Comparison of ENCODE assay signal across 12 mouse cellular contexts in genomic region chr15:50361334-50361733, GRCm38 (mm10).
DNase-seq lines count a peak whose midpoint lies in the region; ATAC-seq and TF ChIP-seq lines count a peak whose summit lies in the region.
"Had no signal": no experiment of that assay in that cellular context is flagged by ENCODE, and none has a peak within 500 bp of the region (broad histone marks: within the 10 kb centered on the region; RNA-seq: fewer than 3 reads in every experiment).

No protein-coding gene starts in this region.

- H3K4me2 ChIP-seq in heart, embryonic 16.5 days (ENCODE audit: low read depth, low read length), result peak overlapping the region; percentile 38
- H3K4me2 ChIP-seq in liver, embryonic 12.5 days, result peak overlapping the region; percentile 48
- H3K4me2 ChIP-seq: forebrain, embryonic 13.5 days; hindbrain, embryonic 14.5 days had no signal

- H3K27ac ChIP-seq in heart, embryonic 16.5 days (ENCODE audit: low read length), result no peak overlapping the region
- H3K27ac ChIP-seq in liver, embryonic 12.5 days, result 0 out of 2 replicates have a peak overlapping the region, but pooled peaks have one; percentile 16
- no peak overlapping the region for H3K27ac ChIP-seq in small intestine, adult 2 months (ENCODE audit: insufficient read depth, low read depth, low read length)
- H3K27ac ChIP-seq: forebrain, embryonic 13.5 days; hindbrain, embryonic 14.5 days had no signal

- no peaks in the 10 kb centered on the region for H3K9me3 ChIP-seq in heart, embryonic 16.5 days (replicated peaks; ENCODE audit: control insufficient read depth, low read length)
- H3K9me3 ChIP-seq in liver, embryonic 12.5 days (replicated peaks), result no peaks in the 10 kb centered on the region
- H3K9me3 ChIP-seq: forebrain, embryonic 13.5 days had no signal

- H3K36me3 ChIP-seq in heart, embryonic 16.5 days (ENCODE audit: control insufficient read depth, insufficient read depth), result no peaks in the 10 kb centered on the region
- no peaks in the 10 kb centered on the region for H3K36me3 ChIP-seq in liver, embryonic 12.5 days
- H3K36me3 ChIP-seq in small intestine, adult 2 months (ENCODE audit: control insufficient read depth, insufficient read depth, low read length), result no peaks in the 10 kb centered on the region

- no peak for TF ChIP-seq POLR2A in small intestine, adult 2 months (IDR thresholded peaks at IDR 0.05; ENCODE audit: low read depth, low read length)

- WGBS in heart, embryonic 16.5 days, result 63% methylated on average over 8 of the region's 8 CpGs
- WGBS in liver, embryonic 12.5 days (ENCODE audit: insufficient replicate concordance), result 43% methylated on average over 8 of the region's 8 CpGs
- 67% methylated on average over 8 of the region's 8 CpGs for WGBS in small intestine, adult 2 months

- no peaks in the 10 kb centered on the region for H3K4me1 ChIP-seq in heart, embryonic 16.5 days (ENCODE audit: control insufficient read depth, insufficient read depth, low read length)
- H3K4me1 ChIP-seq in liver, embryonic 12.5 days, result peaks cover 5% of the 10 kb centered on the region; the same call in 1 of the 2 replicates
- no peaks in the 10 kb centered on the region for H3K4me1 ChIP-seq in small intestine, adult 2 months (ENCODE audit: control insufficient read depth, insufficient read depth, insufficient read length, low read length)
- H3K4me1 ChIP-seq: forebrain, embryonic 13.5 days had no signal

- H3K9ac ChIP-seq in heart, embryonic 16.5 days (ENCODE audit: low read length), result no peak overlapping the region
- H3K9ac ChIP-seq in liver, embryonic 12.5 days, result no peak overlapping the region
- H3K9ac ChIP-seq: forebrain, embryonic 13.5 days; hindbrain, embryonic 14.5 days had no signal

- 0 out of 2 replicates have a peak, but pooled peaks have one; percentile 14 for ATAC-seq in heart, embryonic 16.5 days (replicated peaks; ENCODE audit: extremely low read depth, insufficient read depth, low FRiP score)
- ATAC-seq in liver, embryonic 12.5 days, result no peak; the same call in 1 of the 2 replicates
- ATAC-seq: Patski had no signal

- DNase-seq in heart, postnatal 4 days, result no peak
- DNase-seq in T-cell, adult 2 months (ENCODE audit: low spot score), result peak; percentile 14
- no peak for DNase-seq in embryo, embryonic 10.5 days (ENCODE audit: low spot score)
- DNase-seq in gastrocnemius, postnatal 4 days (ENCODE audit: low spot score in 2 of 2), result no peak
- DNase-seq in adipocyte (ENCODE audit: low spot score), result no peak
- DNase-seq: right cerebral cortex, postnatal 14 days had no signal

- no peak overlapping the region for H3K4me3 ChIP-seq in heart, embryonic 16.5 days (ENCODE audit: low read length)
- H3K4me3 ChIP-seq in liver, embryonic 12.5 days, result 0 out of 2 replicates have a peak overlapping the region, but pooled peaks have one; percentile 5
- peak overlapping the region; percentile 6; the same call in 1 of the 2 replicates for H3K4me3 ChIP-seq in small intestine, adult 2 months (ENCODE audit: low read depth, low read length)
- H3K4me3 ChIP-seq: forebrain, embryonic 13.5 days had no signal

- H3K27me3 ChIP-seq in heart, embryonic 16.5 days (ENCODE audit: control insufficient read depth, insufficient read depth, low read length), result no peaks in the 10 kb centered on the region
- H3K27me3 ChIP-seq in liver, embryonic 12.5 days (replicated peaks), result no peaks in the 10 kb centered on the region
- no peaks in the 10 kb centered on the region for H3K27me3 ChIP-seq in small intestine, adult 2 months (ENCODE audit: control insufficient read depth, insufficient read depth, low read length)
- H3K27me3 ChIP-seq: forebrain, embryonic 13.5 days; Patski had no signal

- TF ChIP-seq CTCF in small intestine, adult 2 months (IDR thresholded peaks at IDR 0.05; ENCODE audit: extremely low read depth, insufficient read length, insufficient replicate concordance, low read depth, low read length), result no peak
